Mouse (Mus musculus): ENCODE results near the gene Celf2. TPM values are rescaled to one million over a fixed set of nuclear protein-coding genes. Genes with fewer than 3 reads are reported as not detected.

The Celf2 gene
- polyA plus RNA-seq, 1 experiment = 231 TPM

GRCm38 (mm10) chr2:6794858-6795257, 714.5 kb downstream of the Celf2 start:
- no peak for DNase-seq (ENCODE audit: extremely low spot score in 1 of 2, low spot score in 1 of 2)

DNA sequence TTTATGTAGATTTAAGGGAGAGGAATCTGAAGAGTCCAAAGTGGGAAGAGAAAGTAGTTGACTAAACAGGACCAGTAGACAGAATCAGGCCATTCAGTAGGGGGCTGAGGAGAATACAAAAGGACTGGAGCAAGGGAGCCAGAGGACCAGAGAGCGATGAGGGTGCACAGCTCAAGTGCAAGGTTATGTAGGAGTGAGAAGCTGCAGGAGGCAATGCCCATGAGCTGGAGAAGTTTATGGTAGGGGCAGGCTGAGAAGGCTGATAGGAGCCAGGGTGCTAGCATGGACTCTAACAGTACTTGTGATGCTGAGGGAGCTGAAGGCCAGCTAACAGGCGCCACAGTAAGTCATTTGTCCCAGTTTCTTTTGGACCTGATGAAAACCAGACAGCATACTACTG, 718.5 kb downstream of the Celf2 start:
- no peak for DNase-seq (ENCODE audit: extremely low spot score in 1 of 2, low spot score in 1 of 2)

GRCm38 (mm10) chr2:6786494-6787144, 722.7 kb downstream of the Celf2 start:
- no peak for DNase-seq (ENCODE audit: extremely low spot score in 1 of 2, low spot score in 1 of 2)

GRCm38 (mm10) chr2:6770214-6770613, 739.1 kb downstream of the Celf2 start:
- DNase-seq (ENCODE audit: extremely low spot score in 1 of 2, low spot score in 1 of 2) = no peak

DNA sequence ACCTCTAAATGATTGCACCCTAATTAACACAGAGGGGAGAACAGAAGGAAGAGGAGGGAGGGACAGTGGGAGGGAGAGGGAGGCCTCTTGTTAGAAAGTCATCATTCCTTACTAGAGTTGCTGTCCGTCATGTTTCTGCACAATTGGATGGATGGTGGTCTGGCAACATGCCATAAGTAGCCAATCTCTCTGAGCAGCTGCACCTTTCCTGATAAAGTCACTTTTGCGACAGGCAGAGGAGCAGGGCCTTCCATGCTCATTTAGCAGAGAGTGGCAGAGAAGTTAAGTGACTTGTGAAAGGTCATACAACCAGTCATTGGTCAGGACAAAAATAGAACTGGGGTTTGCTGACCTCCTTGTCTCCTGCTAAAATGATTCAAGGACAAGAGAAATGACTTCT, 747.0 kb downstream of the Celf2 start:
- no peak for DNase-seq (ENCODE audit: extremely low spot score in 1 of 2, low spot score in 1 of 2)

GRCm38 (mm10) chr2:6743173-6743572, 766.2 kb downstream of the Celf2 start:
- DNase-seq (ENCODE audit: extremely low spot score in 1 of 2, low spot score in 1 of 2) = no peak

- DNase-seq (ENCODE audit: extremely low spot score in 1 of 2, low spot score in 1 of 2) = no peak
These were observed 769.2 kb downstream of the Celf2 start for GRCm38 (mm10) chr2:6739998-6740668.

GRCm38 (mm10) chr2:6732026-6732425, 777.3 kb downstream of the Celf2 start:
- no peak for DNase-seq (ENCODE audit: extremely low spot score in 1 of 2, low spot score in 1 of 2)

- no peak for DNase-seq (ENCODE audit: extremely low spot score in 1 of 2, low spot score in 1 of 2)
These were observed 778.5 kb downstream of the Celf2 start for GRCm38 (mm10) chr2:6730860-6731259.

- DNase-seq (ENCODE audit: extremely low spot score in 1 of 2, low spot score in 1 of 2) = no peak
These were observed 779.4 kb downstream of the Celf2 start for GRCm38 (mm10) chr2:6729984-6730383.

- no peak for DNase-seq (ENCODE audit: extremely low spot score in 1 of 2, low spot score in 1 of 2)
These were observed 780.5 kb downstream of the Celf2 start for GRCm38 (mm10) chr2:6728840-6729252.

DNA sequence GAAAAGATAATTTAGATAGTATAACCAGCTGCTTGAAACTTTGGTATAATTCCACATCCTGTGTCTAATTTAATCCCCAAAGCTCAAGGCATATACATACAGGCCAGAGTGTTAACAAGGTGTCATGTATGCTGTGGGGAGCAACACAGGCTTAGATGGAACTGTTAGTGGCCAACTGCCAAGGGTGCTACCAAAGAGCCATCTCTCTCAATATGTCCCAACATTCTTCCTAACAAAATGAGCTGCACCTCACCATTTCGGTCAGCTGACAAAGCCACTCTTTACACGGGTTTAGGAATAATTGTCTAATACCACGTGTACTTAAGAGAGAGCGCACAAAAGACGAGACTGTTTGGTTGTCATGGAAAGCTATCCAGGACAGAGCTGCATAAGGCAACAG, 782.0 kb downstream of the Celf2 start:
- DNase-seq (ENCODE audit: extremely low spot score in 1 of 2, low spot score in 1 of 2) = no peak

GRCm38 (mm10) chr2:6726071-6726470, 783.3 kb downstream of the Celf2 start:
- DNase-seq (ENCODE audit: extremely low spot score in 1 of 2, low spot score in 1 of 2) = no peak

DNA sequence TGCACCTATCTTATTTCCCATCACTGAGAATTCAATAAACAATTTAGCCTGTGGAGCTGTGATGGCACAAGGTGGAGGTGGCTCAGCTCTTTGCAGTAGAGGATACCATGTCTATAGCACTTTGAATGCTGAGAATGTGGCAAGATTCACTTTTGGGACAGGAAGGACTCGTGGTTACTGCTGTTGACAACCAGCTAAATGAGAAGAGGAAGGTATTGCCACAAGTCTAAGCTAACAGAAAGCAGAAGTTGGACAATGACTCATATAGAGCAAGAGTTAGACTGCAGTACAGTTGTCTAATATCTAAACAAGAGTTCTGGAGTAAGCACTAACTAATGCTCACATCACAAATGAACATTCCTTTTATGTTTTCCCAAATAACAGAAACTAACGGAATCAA, 785.8 kb downstream of the Celf2 start:
- DNase-seq (ENCODE audit: extremely low spot score in 1 of 2, low spot score in 1 of 2) = no peak

- peak; percentile 77 to 88 for DNase-seq (ENCODE audit: extremely low spot score in 1 of 2, low spot score in 1 of 2)
These were observed 787.6 kb downstream of the Celf2 start for GRCm38 (mm10) chr2:6721460-6722401.

DNA sequence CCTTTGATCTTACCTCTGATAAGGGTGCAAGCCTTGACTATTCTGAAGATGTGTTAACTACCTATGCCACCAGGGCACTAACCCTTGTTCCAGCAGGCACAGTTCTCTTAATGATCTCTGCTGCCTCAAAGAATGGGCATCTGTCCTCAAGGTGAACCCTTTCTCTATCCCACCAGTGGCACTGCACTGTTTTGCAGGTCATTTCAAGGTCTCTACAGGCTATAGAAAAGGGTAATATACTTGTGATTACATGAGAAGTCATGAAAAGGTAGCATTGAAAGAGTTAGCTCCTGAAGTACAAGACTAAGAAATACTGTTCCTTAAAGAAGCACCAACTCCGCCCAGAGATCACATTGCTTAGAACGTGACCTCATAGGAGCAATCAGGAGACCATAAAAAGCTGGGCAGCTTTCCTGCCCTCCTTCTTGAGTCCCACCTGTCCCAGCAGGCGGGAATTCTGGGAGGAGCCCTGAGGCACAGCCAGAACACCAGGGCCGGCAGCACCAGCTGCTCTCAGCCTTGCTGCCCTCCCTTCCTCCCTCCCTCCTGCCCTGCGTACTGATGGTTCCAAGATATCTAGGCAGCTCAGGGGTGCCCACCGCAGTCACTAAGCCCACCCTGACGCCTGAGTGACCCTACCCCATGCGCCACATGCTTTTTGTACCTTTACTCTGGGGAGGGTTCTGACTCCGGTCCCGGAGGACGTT, 788.5 kb downstream of the Celf2 start:
- peak in 1 of 2 experiments; percentile 50 for DNase-seq (ENCODE audit: extremely low spot score in 1 of 2, low spot score in 1 of 2)

- DNase-seq (ENCODE audit: extremely low spot score in 1 of 2, low spot score in 1 of 2) = no peak
These were observed 790.5 kb downstream of the Celf2 start for GRCm38 (mm10) chr2:6718864-6719263.

DNA sequence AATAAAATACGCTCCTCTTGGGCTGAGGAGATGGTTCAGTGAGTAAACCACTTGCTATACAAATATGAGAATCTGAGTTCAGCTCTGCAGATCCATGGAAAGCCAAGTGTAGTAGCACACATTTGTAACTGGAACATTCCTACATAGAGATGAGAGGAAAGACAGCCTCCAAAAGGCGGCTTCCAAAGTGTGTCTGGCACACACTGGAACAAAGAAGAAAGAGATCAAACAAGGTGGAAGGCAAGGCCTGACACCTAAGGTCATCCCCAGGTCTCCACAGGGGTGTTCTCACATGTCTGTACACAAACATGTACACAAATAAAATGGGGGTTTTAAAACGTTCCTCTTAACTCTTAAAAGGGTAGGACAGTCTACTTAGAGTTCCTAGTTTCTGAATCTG, 791.4 kb downstream of the Celf2 start:
- no peak for DNase-seq (ENCODE audit: extremely low spot score in 1 of 2, low spot score in 1 of 2)

GRCm38 (mm10) chr2:6715562-6715961, 793.8 kb downstream of the Celf2 start:
- no peak for DNase-seq (ENCODE audit: extremely low spot score in 1 of 2, low spot score in 1 of 2)

DNA sequence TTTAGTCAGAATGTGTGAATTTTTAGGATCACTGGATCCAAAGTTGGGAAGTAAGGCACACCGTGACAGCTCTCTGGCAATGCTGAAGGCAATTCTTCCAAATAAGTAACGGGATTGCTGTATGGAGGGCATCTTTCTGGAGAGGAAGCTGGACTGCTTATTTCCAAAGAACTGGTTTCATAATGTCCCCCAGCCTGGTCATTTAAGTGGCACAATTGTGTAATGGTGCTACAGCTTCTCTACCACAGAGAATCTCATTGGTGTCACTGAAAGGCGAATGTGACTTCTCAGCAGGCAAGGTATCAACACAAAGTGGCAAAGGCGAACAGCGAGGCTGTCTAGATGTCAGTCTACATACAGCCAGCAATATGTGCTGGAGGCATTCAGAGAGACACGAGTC, 795.8 kb downstream of the Celf2 start:
- DNase-seq (ENCODE audit: extremely low spot score in 1 of 2, low spot score in 1 of 2) = no peak
